Mouse (Mus musculus): Measurements from ENCODE around the gene Phlpp1. TPM values are rescaled to one million over a fixed set of nuclear protein-coding genes. Genes with fewer than 3 reads are reported as not detected.
A peak's percentile ranks its signal among the peaks of the same experiment; 100 is the strongest.

The Phlpp1 gene
- total and polyA plus RNA-seq, 2 experiments, result 8.3 to 8.7 TPM

- Histone ChIP-seq H3K4me3 (ENCODE audit: insufficient read depth, low read depth, low read length) (no peak overlapping the region), H3K4me1 (ENCODE audit: control insufficient read depth, insufficient read depth, low read length) (peaks cover 16% of the 10 kb centered on the region), H3K27me3 (ENCODE audit: control insufficient read depth, insufficient read depth, low read length) (no peaks in the 10 kb centered on the region), H3K27ac (replicated peaks; ENCODE audit: insufficient read depth, low read depth, low read length) (peak overlapping the region; percentile 49), H3K79me2 (ENCODE audit: control insufficient read depth, insufficient read depth, low read length) (peaks cover 14% of the 10 kb centered on the region; the same call in 1 of the 2 replicates), H3K9ac (ENCODE audit: low read depth, low read length) (no peak overlapping the region), H3K36me3 (ENCODE audit: control insufficient read depth, insufficient read depth, low read length) (no peaks in the 10 kb centered on the region)
- 84% methylated on average over 5 of the region's 5 CpGs for WGBS
- TF ChIP-seq CTCF (IDR thresholded peaks at IDR 0.05; ENCODE audit: low read depth, low read length) (no peak), POLR2A (IDR thresholded peaks at IDR 0.05; ENCODE audit: extremely low read depth, insufficient read depth, low read length) (no peak)
- no peak for DNase-seq (ENCODE audit: extremely low read depth, low read depth, low spot score)
Measured at GRCm38 (mm10) chr1:106189311-106189710, 17.8 kb downstream of the Phlpp1 start.

GRCm38 (mm10) chr1:106190695-106191094 is 19.1 kb downstream of the Phlpp1 start:
- no peak for DNase-seq (ENCODE audit: extremely low read depth, low read depth, low spot score)
- Histone ChIP-seq H3K4me3 (ENCODE audit: insufficient read depth, low read depth, low read length) (no peak overlapping the region), H3K4me1 (ENCODE audit: control insufficient read depth, insufficient read depth, low read length) (peaks cover 17% of the 10 kb centered on the region), H3K36me3 (ENCODE audit: control insufficient read depth, insufficient read depth, low read length) (no peaks in the 10 kb centered on the region), H3K27ac (replicated peaks; ENCODE audit: insufficient read depth, low read depth, low read length) (no peak overlapping the region), H3K27me3 (ENCODE audit: control insufficient read depth, insufficient read depth, low read length) (no peaks in the 10 kb centered on the region), H3K9ac (ENCODE audit: low read depth, low read length) (no peak overlapping the region), H3K79me2 (ENCODE audit: control insufficient read depth, insufficient read depth, low read length) (peaks cover 14% of the 10 kb centered on the region; the same call in 1 of the 2 replicates)
- no peak for TF ChIP-seq POLR2A (IDR thresholded peaks at IDR 0.05; ENCODE audit: extremely low read depth, insufficient read depth, low read length)
- no peak for TF ChIP-seq CTCF (IDR thresholded peaks at IDR 0.05; ENCODE audit: low read depth, low read length)
- WGBS, result 72% methylated on average over 3 of the region's 3 CpGs

DNA sequence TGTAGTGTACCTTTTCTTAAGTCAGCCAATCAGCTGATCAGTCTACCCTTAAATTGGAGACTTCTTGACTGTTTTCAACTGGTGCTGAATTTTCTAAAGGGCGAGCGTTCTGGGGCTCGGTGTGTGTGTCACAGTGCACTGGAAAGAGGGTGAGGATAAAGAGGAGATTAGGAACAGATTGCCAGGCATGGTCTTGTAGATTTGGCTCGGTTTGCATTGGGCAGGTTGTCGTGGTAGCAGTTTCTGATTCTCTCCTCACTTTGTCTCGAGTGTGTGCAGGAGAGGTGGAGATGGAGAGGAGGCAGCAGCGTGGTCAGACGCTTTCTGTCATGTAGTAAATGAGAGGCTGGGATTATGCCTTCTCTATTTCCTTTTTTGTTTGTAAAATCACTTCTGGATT is 20.3 kb downstream of the Phlpp1 start:
- Histone ChIP-seq H3K27ac (replicated peaks; ENCODE audit: insufficient read depth, low read depth, low read length) (peak overlapping the region; percentile 28; the same call in 1 of the 2 replicates), H3K9ac (ENCODE audit: low read depth, low read length) (no peak overlapping the region)
- 82% methylated on average over 8 of the region's 8 CpGs for WGBS

GRCm38 (mm10) chr1:106192864-106193470 is 21.4 kb downstream of the Phlpp1 start:
- WGBS, result 32% methylated on average over 8 of the region's 8 CpGs
- H3K4me1 ChIP-seq (ENCODE audit: control insufficient read depth, insufficient read depth, low read length), result peaks cover 17% of the 10 kb centered on the region
- peak overlapping the region; percentile 76 for H3K27ac ChIP-seq (replicated peaks; ENCODE audit: insufficient read depth, low read depth, low read length)

More for the DNA sequence above, 20.3 kb downstream of the Phlpp1 start:
- Histone ChIP-seq H3K4me3 (ENCODE audit: insufficient read depth, low read depth, low read length) (no peak overlapping the region), H3K27me3 (ENCODE audit: control insufficient read depth, insufficient read depth, low read length) (no peaks in the 10 kb centered on the region), H3K4me1 (ENCODE audit: control insufficient read depth, insufficient read depth, low read length) (peaks cover 17% of the 10 kb centered on the region), H3K79me2 (ENCODE audit: control insufficient read depth, insufficient read depth, low read length) (peaks cover 17% of the 10 kb centered on the region; the same call in 1 of the 2 replicates), H3K36me3 (ENCODE audit: control insufficient read depth, insufficient read depth, low read length) (no peaks in the 10 kb centered on the region)
- no peak for TF ChIP-seq CTCF (IDR thresholded peaks at IDR 0.05; ENCODE audit: low read depth, low read length)
- TF ChIP-seq POLR2A (IDR thresholded peaks at IDR 0.05; ENCODE audit: extremely low read depth, insufficient read depth, low read length), result no peak
- DNase-seq (ENCODE audit: extremely low read depth, low read depth, low spot score), result no peak

GRCm38 (mm10) chr1:106193487-106193886 is 21.9 kb downstream of the Phlpp1 start:
- peak overlapping the region; percentile 62 for H3K27ac ChIP-seq (replicated peaks; ENCODE audit: insufficient read depth, low read depth, low read length)
- no peaks in the 10 kb centered on the region for H3K36me3 ChIP-seq (ENCODE audit: control insufficient read depth, insufficient read depth, low read length)
- H3K4me1 ChIP-seq (ENCODE audit: control insufficient read depth, insufficient read depth, low read length), result peaks cover 15% of the 10 kb centered on the region
- 37% methylated on average over 3 of the region's 3 CpGs for WGBS
- no peak overlapping the region for H3K9ac ChIP-seq (ENCODE audit: low read depth, low read length)
- H3K27me3 ChIP-seq (ENCODE audit: control insufficient read depth, insufficient read depth, low read length), result no peaks in the 10 kb centered on the region
- no peak for TF ChIP-seq CTCF (IDR thresholded peaks at IDR 0.05; ENCODE audit: low read depth, low read length)
- no peak for TF ChIP-seq POLR2A (IDR thresholded peaks at IDR 0.05; ENCODE audit: extremely low read depth, insufficient read depth, low read length)
- no peak for DNase-seq (ENCODE audit: extremely low read depth, low read depth, low spot score)
- no peak overlapping the region for H3K4me3 ChIP-seq (ENCODE audit: insufficient read depth, low read depth, low read length)
- H3K79me2 ChIP-seq (ENCODE audit: control insufficient read depth, insufficient read depth, low read length), result peaks cover 17% of the 10 kb centered on the region; the same call in 1 of the 2 replicates

More at GRCm38 (mm10) chr1:106192864-106193470, 21.4 kb downstream of the Phlpp1 start:
- peak; percentile 93 for DNase-seq (ENCODE audit: extremely low read depth, low read depth, low spot score)
- TF ChIP-seq POLR2A (IDR thresholded peaks at IDR 0.05; ENCODE audit: extremely low read depth, insufficient read depth, low read length) (no peak), CTCF (IDR thresholded peaks at IDR 0.05; ENCODE audit: low read depth, low read length) (no peak)
- Histone ChIP-seq H3K36me3 (ENCODE audit: control insufficient read depth, insufficient read depth, low read length) (no peaks in the 10 kb centered on the region), H3K4me3 (ENCODE audit: insufficient read depth, low read depth, low read length) (no peak overlapping the region), H3K79me2 (ENCODE audit: control insufficient read depth, insufficient read depth, low read length) (peaks cover 20% of the 10 kb centered on the region; the same call in 1 of the 2 replicates), H3K27me3 (ENCODE audit: control insufficient read depth, insufficient read depth, low read length) (no peaks in the 10 kb centered on the region), H3K9ac (ENCODE audit: low read depth, low read length) (no peak overlapping the region; the same call in 1 of the 2 replicates)

DNA sequence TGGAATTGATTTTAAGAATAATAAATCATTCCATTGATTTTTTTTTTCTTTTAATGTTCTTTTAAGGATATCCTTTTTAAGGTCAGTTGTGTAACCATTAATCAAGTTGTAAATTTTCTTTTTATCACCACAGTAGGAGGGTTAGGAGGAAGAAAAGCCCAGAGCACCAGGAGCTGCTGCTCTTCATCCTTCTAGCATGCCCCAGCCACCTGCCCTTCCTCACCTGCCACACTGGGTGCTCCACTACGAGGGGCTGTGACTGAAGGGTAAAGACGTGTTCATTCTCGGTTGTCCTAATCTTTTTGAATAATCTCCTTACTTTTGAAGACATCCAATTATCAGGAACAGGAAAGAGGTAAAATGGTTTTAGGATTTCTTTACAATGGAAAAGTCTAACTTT is 22.7 kb downstream of the Phlpp1 start:
- Histone ChIP-seq H3K27me3 (ENCODE audit: control insufficient read depth, insufficient read depth, low read length) (no peaks in the 10 kb centered on the region), H3K36me3 (ENCODE audit: control insufficient read depth, insufficient read depth, low read length) (no peaks in the 10 kb centered on the region), H3K4me3 (ENCODE audit: insufficient read depth, low read depth, low read length) (no peak overlapping the region), H3K27ac (replicated peaks; ENCODE audit: insufficient read depth, low read depth, low read length) (peak overlapping the region; percentile 28), H3K4me1 (ENCODE audit: control insufficient read depth, insufficient read depth, low read length) (peaks cover 16% of the 10 kb centered on the region), H3K79me2 (ENCODE audit: control insufficient read depth, insufficient read depth, low read length) (peaks cover 16% of the 10 kb centered on the region; the same call in 1 of the 2 replicates), H3K9ac (ENCODE audit: low read depth, low read length) (no peak overlapping the region)
- DNase-seq (ENCODE audit: extremely low read depth, low read depth, low spot score), result peak; percentile 48
- WGBS, result 87% methylated on average over 3 of the region's 3 CpGs
- TF ChIP-seq POLR2A (IDR thresholded peaks at IDR 0.05; ENCODE audit: extremely low read depth, insufficient read depth, low read length) (no peak), CTCF (IDR thresholded peaks at IDR 0.05; ENCODE audit: low read depth, low read length) (no peak)

Data from liver, adult 2 months (tissue).